Mouse (Mus musculus) cerebellum, adult 2 months (tissue): ENCODE measurements around the gene Usf2.

ENCODE experiments used
- CTCF ChIP-seq: fragments of 200-500 bp; IDR thresholded peaks from 2 replicates; pipeline ENCODE4 v1.5.1; 2011; ENCODE audit warnings: low read depth, mild to moderate bottlenecking, control low read depth, low read length, moderate library complexity, borderline replicate concordance; ENCODE audit not compliant: insufficient read depth
- POLR2A ChIP-seq: fragments of 200-500 bp; IDR thresholded peaks from 2 replicates; pipeline ENCODE4 v1.6.1; 2011; ENCODE audit warnings: low read length, control low read depth, borderline replicate concordance; ENCODE audit not compliant: insufficient read depth

DNA sequence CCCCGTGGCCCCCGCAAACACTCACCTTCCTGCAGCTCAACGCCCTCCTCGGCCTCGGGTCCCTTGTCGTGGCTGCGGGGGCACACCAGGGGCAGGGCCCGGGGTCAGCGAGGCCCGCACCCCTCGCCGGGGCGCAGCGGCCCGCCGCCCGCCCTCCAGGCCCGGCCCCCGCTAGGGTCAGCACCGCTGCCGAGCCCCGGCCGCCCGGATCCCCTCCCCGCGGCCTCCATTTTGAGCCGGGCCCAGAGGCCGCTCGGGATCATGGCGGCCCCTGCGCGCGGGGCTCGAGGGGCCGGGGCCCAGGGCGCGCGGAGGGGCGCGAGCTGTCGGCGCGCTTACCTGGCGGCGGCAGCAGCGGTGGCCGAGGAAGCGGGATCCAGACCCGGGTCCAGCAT, 249 bp downstream of the Usf2 start:
- TF ChIP-seq POLR2A (no peak), CTCF (no peak)
